Comparison of ENCODE assay signal across 35 mouse cellular contexts in genomic region chr2:156896384-156896914, GRCm38 (mm10). TPM values are rescaled to one million over a fixed set of nuclear protein-coding genes. Genes with fewer than 3 reads are reported as not detected.
DNase-seq lines count a peak whose midpoint lies in the region; ATAC-seq and TF ChIP-seq lines count a peak whose summit lies in the region.
"Had no signal": no experiment of that assay in that cellular context is flagged by ENCODE, and none has a peak within 500 bp of the region (broad histone marks: within the 10 kb centered on the region; RNA-seq: fewer than 3 reads in every experiment).

No protein-coding gene starts in this region.

- TF ChIP-seq EP300 in MEL (IDR thresholded peaks at IDR 0.05; ENCODE audit: low read depth in 1 of 2, low read length in 2 of 2), result no peak

- no peak for TF ChIP-seq CTCF in left cerebral cortex, adult 2 months (IDR thresholded peaks at IDR 0.05)
- TF ChIP-seq CTCF in MEL (IDR thresholded peaks at IDR 0.05 in 2 of 3, conservative IDR thresholded peaks at IDR 0.05 in 1 of 3; ENCODE audit: control insufficient read depth in 1 of 3, insufficient read depth in 1 of 3, low read depth in 2 of 3, low read length in 3 of 3, poor library complexity in 1 of 3, severe bottlenecking in 1 of 3), result no peak

- TF ChIP-seq POLR2A in MEL (IDR thresholded peaks at IDR 0.05; ENCODE audit: control insufficient read depth in 1 of 2, insufficient read depth in 1 of 2, low read depth in 1 of 2, low read length in 2 of 2, poor library complexity in 1 of 2), result no peak

- H3K4me1 ChIP-seq in MEL (ENCODE audit: control insufficient read depth in 1 of 2, insufficient read depth in 2 of 2, low read length in 2 of 2), result peaks cover 0 to 10% of the 10 kb centered on the region in 2 experiments; a peak in 2 of 4 replicates
- no peaks in the 10 kb centered on the region; the same call in 1 of the 2 replicates for H3K4me1 ChIP-seq in heart, embryonic 11.5 days (ENCODE audit: control insufficient read depth, insufficient read depth, low read length)
- H3K4me1 ChIP-seq: limb, embryonic 13.5 days had no signal

- no peak overlapping the region for H3K4me2 ChIP-seq in heart, embryonic 11.5 days
- H3K4me2 ChIP-seq: forebrain, embryonic 12.5 days; heart, embryonic 12.5 days; hindbrain, embryonic 13.5 days; limb, embryonic 13.5 days; liver, embryonic 13.5 days; midbrain, embryonic 12.5 days; neural tube, embryonic 12.5 days had no signal

- H3K9me3 ChIP-seq in MEL (replicated peaks; ENCODE audit: insufficient read depth, low read length), result no peaks in the 10 kb centered on the region
- H3K9me3 ChIP-seq in heart, embryonic 11.5 days (replicated peaks; ENCODE audit: control insufficient read depth, low read length), result no peaks in the 10 kb centered on the region
- H3K9me3 ChIP-seq: forebrain, embryonic 12.5 days; heart, embryonic 12.5 days; hindbrain, embryonic 13.5 days; limb, embryonic 13.5 days; liver, embryonic 13.5 days; midbrain, embryonic 12.5 days; neural tube, embryonic 12.5 days had no signal

- peak overlapping the region; percentile 89 for H3K27ac ChIP-seq in left cerebral cortex, adult 2 months
- H3K27ac ChIP-seq in MEL (ENCODE audit: control insufficient read depth, low read depth, low read length), result no peak overlapping the region
- H3K27ac ChIP-seq in heart, embryonic 11.5 days (ENCODE audit: low read depth, low read length), result no peak overlapping the region
- H3K27ac ChIP-seq: forebrain, embryonic 12.5 days; hindbrain, embryonic 13.5 days; limb, embryonic 13.5 days; liver, embryonic 13.5 days; midbrain, embryonic 12.5 days; neural tube, embryonic 12.5 days had no signal

- ATAC-seq in megakaryocyte-erythroid progenitor cell, adult 5-6 weeks (replicated peaks; ENCODE audit: low FRiP score, low TSS enrichment, poor library complexity, severe bottlenecking), result 0 out of 2 replicates have a peak, but pooled peaks have one; percentile 24
- no peak for ATAC-seq in heart, embryonic 11.5 days (replicated peaks; ENCODE audit: insufficient number of reproducible peaks, low FRiP score, low TSS enrichment)
- ATAC-seq: CD4-positive, CD25-positive, alpha-beta regulatory T cell, adult 4 months; forebrain, postnatal 0 days; intestine, embryonic 16.5 days; Patski had no signal

- peaks cover 0 to 8% of the 10 kb centered on the region in 2 experiments; a peak in 2 of 4 replicates for H3K36me3 ChIP-seq in MEL (ENCODE audit: control insufficient read depth in 1 of 2, insufficient read depth in 2 of 2, low read length in 2 of 2)
- H3K36me3 ChIP-seq in heart, embryonic 11.5 days (ENCODE audit: control insufficient read depth, insufficient read depth, low read length), result no peaks in the 10 kb centered on the region
- H3K36me3 ChIP-seq: forebrain, embryonic 12.5 days; heart, embryonic 12.5 days; hindbrain, embryonic 13.5 days; limb, embryonic 13.5 days; liver, embryonic 13.5 days; midbrain, embryonic 12.5 days; neural tube, embryonic 12.5 days had no signal

- DNase-seq in left cerebral cortex, adult 2 months (ENCODE audit: extremely low spot score in 1 of 2, low spot score in 2 of 2), result no peak
- no peak for DNase-seq in left cerebral cortex, adult 18-20 months (ENCODE audit: low spot score in 2 of 2)
- DNase-seq in 416B (ENCODE audit: low read depth), result peak; percentile 34
- DNase-seq in MEL (ENCODE audit: low read depth, low spot score), result peak; percentile 37
- DNase-seq in gastrocnemius, postnatal 4 days (ENCODE audit: low spot score in 2 of 2), result no peak
- DNase-seq: adrenal gland, postnatal 14 days; cerebellum, adult 11 months; cerebellum, adult 9-10 months; cerebellum, postnatal 36 days; forebrain, postnatal 0 days; gastrocnemius, postnatal 10 days; heart, adult 11 months; heart, postnatal 4 days; kidney, adult 9 months; kidney, postnatal 25 days; liver, embryonic 13.5 days; lung, adult 2 months; spleen, adult 18-20 months; thymus, adult 2 months; thymus, postnatal 36 days had no signal

- TF ChIP-seq RAD21 in MEL (IDR thresholded peaks at IDR 0.05; ENCODE audit: low read depth, low read length), result no peak

- 65% methylated on average over 9 of the region's 9 CpGs for WGBS in heart, embryonic 11.5 days (ENCODE audit: insufficient replicate concordance)

- no peak overlapping the region for H3K4me3 ChIP-seq in left cerebral cortex, adult 2 months
- H3K4me3 ChIP-seq in MEL (ENCODE audit: control insufficient read depth in 1 of 2, insufficient read depth in 1 of 2, low read depth in 2 of 2, low read length in 2 of 2), result no peak overlapping the region
- no peak overlapping the region for H3K4me3 ChIP-seq in heart, embryonic 11.5 days (ENCODE audit: low read depth, low read length)
- H3K4me3 ChIP-seq: erythroblast, embryonic 14.5 days; forebrain, embryonic 12.5 days; heart, embryonic 12.5 days; hindbrain, embryonic 13.5 days; limb, embryonic 13.5 days; liver, embryonic 13.5 days; midbrain, embryonic 12.5 days; myocyte; neural tube, embryonic 12.5 days had no signal

- intact Hi-C loops in left cerebral cortex, adult 2 months (cut with DNase I), result no loop called here

- H3K9ac ChIP-seq in MEL (ENCODE audit: control insufficient read depth, low read depth, low read length, poor library complexity, severe bottlenecking), result no peak overlapping the region
- H3K9ac ChIP-seq in heart, embryonic 11.5 days (ENCODE audit: low read depth, low read length), result no peak overlapping the region
- H3K9ac ChIP-seq: forebrain, embryonic 12.5 days; forebrain, postnatal 0 days; heart, embryonic 12.5 days; hindbrain, embryonic 13.5 days; limb, embryonic 13.5 days; liver, embryonic 13.5 days; midbrain, embryonic 12.5 days; neural tube, embryonic 12.5 days had no signal

- no peaks in the 10 kb centered on the region for H3K79me2 ChIP-seq in MEL (ENCODE audit: control insufficient read depth, insufficient read depth, low read length, poor library complexity)

- H3K27me3 ChIP-seq in MEL (ENCODE audit: control insufficient read depth in 1 of 2, insufficient read depth in 2 of 2, low read length in 2 of 2), result no peaks in the 10 kb centered on the region; a peak in 1 of 4 replicates
- no peaks in the 10 kb centered on the region for H3K27me3 ChIP-seq in heart, embryonic 11.5 days (ENCODE audit: control insufficient read depth, insufficient read depth, low read length)
- H3K27me3 ChIP-seq: heart, embryonic 12.5 days; hindbrain, embryonic 13.5 days; limb, embryonic 13.5 days; liver, embryonic 13.5 days; midbrain, embryonic 12.5 days; neural tube, embryonic 12.5 days; Patski had no signal

TF ChIP-seq in MEL, 35 proteins besides CTCF, POLR2A, EP300 and RAD21:
- TF ChIP-seq MYB (IDR thresholded peaks at IDR 0.05; ENCODE audit: low read depth, low read length) (no peak), MAZ (IDR thresholded peaks at IDR 0.05; ENCODE audit: low read depth, low read length) (no peak), NRF1 (IDR thresholded peaks at IDR 0.05; ENCODE audit: insufficient read depth, low read depth, low read length, poor library complexity, severe bottlenecking) (no peak), KAT2A (conservative IDR thresholded peaks at IDR 0.05; ENCODE audit: low read depth, low read length) (no peak), ELF1 (IDR thresholded peaks at IDR 0.05; ENCODE audit: low read depth, low read length) (no peak), ZNF384 (IDR thresholded peaks at IDR 0.05; ENCODE audit: low read depth, low read length) (no peak)

RNA-seq across cellular contexts. Expression of gene Sla2, which starts 9.5 kb away (rescaled TPM):
- under 1 TPM; 0.41 to 0.51 TPM for total RNA-seq in left cerebral cortex, adult 2 months (2021)
- total RNA-seq in left cerebral cortex, adult 18-20 months (2021), result under 1 TPM; 0.63 to 0.82 TPM
- total RNA-seq in MEL (2012; rRNA removed), result 7.7 and 9.0 TPM in 2 replicates
- under 1 TPM in 1 of 2 experiments, not detected in 1; 0.40 TPM for polyA plus RNA-seq in MEL (2012; ENCODE audit: insufficient read depth in 1 of 2, insufficient read length in 2 of 2, low read depth in 1 of 2, low replicate concordance in 2 of 2, missing spikeins in 1 of 2)
- total RNA-seq in megakaryocyte-erythroid progenitor cell, adult 5-6 weeks (2014; fragmentation: Nextera tagmentation), result 0.35 and 0.74 TPM in 2 replicates
- 1.7 and 1.8 TPM in 2 replicates for total RNA-seq in megakaryocyte-erythroid progenitor cell, adult 5-6 weeks (2017)
- not detected for total RNA-seq in gastrocnemius, postnatal 4 days (2021)
- polyA plus RNA-seq in heart, embryonic 11.5 days (2014; fragmentation: Nextera tagmentation; extraction: Ambion mirVana), result 1.0 and 1.1 TPM in 2 replicates
- total RNA-seq: forebrain, postnatal 0 days; gastrocnemius, postnatal 10 days; heart, postnatal 4 days; left cerebral cortex, postnatal 10 days; midbrain, postnatal 0 days had no signal
- polyA plus RNA-seq: midbrain, postnatal 0 days had no signal

RNA-seq across cellular contexts. Expression of gene Rab5if, which starts 33.5 kb away (rescaled TPM):
- 10 to 100 TPM; 87.1 to 94.4 TPM for total RNA-seq in left cerebral cortex, adult 2 months (2021)
- 10 to 100 TPM; 89.8 to 97.6 TPM for total RNA-seq in left cerebral cortex, adult 18-20 months (2021)
- total RNA-seq in MEL (2012; rRNA removed), result 211 and 226 TPM in 2 replicates
- 100 to 1,000 TPM; 263 to 315 TPM for polyA plus RNA-seq in MEL (2012; ENCODE audit: insufficient read depth in 1 of 2, insufficient read length in 2 of 2, low read depth in 1 of 2, low replicate concordance in 2 of 2, missing spikeins in 1 of 2)
- 197 and 208 TPM in 2 replicates for total RNA-seq in megakaryocyte-erythroid progenitor cell, adult 5-6 weeks (2014; fragmentation: Nextera tagmentation)
- 130 and 141 TPM in 2 replicates for total RNA-seq in megakaryocyte-erythroid progenitor cell, adult 5-6 weeks (2017)
- 10 to 100 TPM; 70.6 to 75.5 TPM for total RNA-seq in gastrocnemius, postnatal 4 days (2021)
- 191 TPM in 2 replicates for polyA plus RNA-seq in heart, embryonic 11.5 days (2014; fragmentation: Nextera tagmentation; extraction: Ambion mirVana)

RNA-seq across cellular contexts. Expression of gene 4930518I15Rik, which starts 38.7 kb away (rescaled TPM):
- total RNA-seq in left cerebral cortex, adult 2 months (2021), result 1 to 10 TPM; 2.8 TPM
- total RNA-seq in left cerebral cortex, adult 18-20 months (2021), result 1 to 10 TPM; 1.7 to 2.9 TPM
- total RNA-seq in MEL (2012; rRNA removed), result 0.23 TPM in 1 of 2 replicates, not detected in the other
- polyA plus RNA-seq in MEL (2012; ENCODE audit: insufficient read depth in 1 of 2, insufficient read length in 2 of 2, low read depth in 1 of 2, low replicate concordance in 2 of 2, missing spikeins in 1 of 2), result under 1 TPM in 1 of 2 experiments, not detected in 1; 0.60 TPM
- 3.6 and 5.9 TPM in 2 replicates for total RNA-seq in megakaryocyte-erythroid progenitor cell, adult 5-6 weeks (2014; fragmentation: Nextera tagmentation)
- 0.84 TPM in 1 of 2 replicates, not detected in the other for total RNA-seq in megakaryocyte-erythroid progenitor cell, adult 5-6 weeks (2017)
- 1 to 10 TPM; 1.3 to 2.7 TPM for total RNA-seq in gastrocnemius, postnatal 4 days (2021)
- 4.1 and 4.6 TPM in 2 replicates for polyA plus RNA-seq in heart, embryonic 11.5 days (2014; fragmentation: Nextera tagmentation; extraction: Ambion mirVana)

RNA-seq across cellular contexts. Expression of gene Tgif2, which starts 56.6 kb away (rescaled TPM):
- under 1 TPM; 0.68 to 0.89 TPM for total RNA-seq in left cerebral cortex, adult 2 months (2021)
- total RNA-seq in left cerebral cortex, adult 18-20 months (2021), result 1 to 10 TPM in 1 of 2 experiments, under 1 TPM in 1; 0.40 to 1.3 TPM
- total RNA-seq in MEL (2012; rRNA removed), result 15.2 and 16.9 TPM in 2 replicates
- polyA plus RNA-seq in MEL (2012; ENCODE audit: insufficient read depth in 1 of 2, insufficient read length in 2 of 2, low read depth in 1 of 2, low replicate concordance in 2 of 2, missing spikeins in 1 of 2), result 10 to 100 TPM in 1 of 2 experiments, not detected in 1; 43.3 TPM
- 17.1 and 27.3 TPM in 2 replicates for total RNA-seq in megakaryocyte-erythroid progenitor cell, adult 5-6 weeks (2014; fragmentation: Nextera tagmentation)
- total RNA-seq in megakaryocyte-erythroid progenitor cell, adult 5-6 weeks (2017), result 16.3 and 17.5 TPM in 2 replicates
- total RNA-seq in gastrocnemius, postnatal 4 days (2021), result 10 to 100 TPM; 13.4 to 14.8 TPM
- polyA plus RNA-seq in heart, embryonic 11.5 days (2014; fragmentation: Nextera tagmentation; extraction: Ambion mirVana), result 42.7 and 44.1 TPM in 2 replicates

Comparison
In these comparisons a context has a peak if more than half of its experiments do, and no peak if none do; other contexts are left out.
1. DNase-seq: peak in 416B (single experiment) and MEL (single experiment); none in left cerebral cortex, adult 2 months (0 of 2), left cerebral cortex, adult 18-20 months (0 of 2) and gastrocnemius, postnatal 4 days (0 of 2).